Mouse (Mus musculus): Measurements from ENCODE around the gene Vmn1r76.

Gene Vmn1r76

DNA sequence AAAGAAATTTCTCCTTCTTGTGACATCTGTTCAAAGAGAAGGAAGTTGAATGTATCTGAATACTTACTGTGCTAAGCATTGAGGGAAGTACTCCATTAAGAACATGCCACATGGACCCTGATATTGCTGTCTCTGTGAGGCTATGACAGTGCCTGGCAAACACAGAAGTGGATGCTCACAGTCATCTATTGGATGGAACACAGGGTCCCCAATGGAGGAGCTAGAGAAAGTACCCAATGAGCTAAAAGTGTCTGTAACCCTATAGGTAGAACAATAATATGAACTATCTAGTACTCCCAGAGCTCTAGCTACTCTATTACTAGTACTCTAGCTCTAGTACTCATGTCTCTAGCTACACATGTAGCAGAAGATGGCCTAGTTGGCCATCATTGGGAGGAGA lies at the start of gene Vmn1r76:
Vmn1r76 (minus strand) TSS at position 101 of the 400 bp plus-strand sequence.
- no peak for DNase-seq (ENCODE audit: low spot score)

DNA sequence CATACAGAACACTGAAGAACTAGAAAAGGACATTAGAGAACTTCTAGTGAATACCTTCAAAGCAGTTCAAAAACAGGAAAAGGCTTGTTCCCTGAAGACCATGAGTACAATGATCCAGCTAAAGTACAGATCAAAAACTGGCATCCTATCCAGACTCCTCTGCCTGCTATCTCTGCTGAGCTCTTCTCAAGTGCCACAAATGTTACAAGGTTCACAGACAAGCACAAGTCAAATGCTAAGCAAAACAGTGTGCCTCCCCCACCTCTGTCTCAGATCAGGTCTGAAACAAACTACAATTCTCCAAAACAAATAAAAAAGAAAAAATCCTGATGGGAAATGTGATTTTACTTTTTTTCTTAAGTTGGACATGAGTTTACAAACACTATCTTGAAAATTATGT lies 34.6 kb upstream of the Vmn1r76 start:
- no peak for DNase-seq (ENCODE audit: low spot score)

DNA sequence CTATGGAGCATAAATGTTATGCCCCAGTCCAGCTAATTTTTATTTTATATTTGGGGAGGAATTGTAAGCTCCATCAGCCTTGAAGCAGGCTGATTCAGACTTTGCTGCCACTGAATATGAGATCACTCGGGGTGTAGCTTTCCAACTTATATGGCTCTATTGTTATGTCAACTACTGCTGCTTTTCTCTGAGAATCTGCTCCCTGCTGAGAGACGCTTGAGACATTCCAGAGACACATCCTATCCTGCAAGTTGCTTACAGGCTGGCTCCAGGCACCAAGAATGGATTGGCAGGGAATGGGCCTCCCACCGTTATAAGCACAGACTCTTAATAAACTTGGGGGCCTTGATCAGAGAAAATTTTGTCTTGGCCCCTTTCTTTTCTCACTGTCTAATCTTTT lies 10.0 kb upstream of the Vmn1r76 start:
- DNase-seq (ENCODE audit: low spot score) = no peak

DNA sequence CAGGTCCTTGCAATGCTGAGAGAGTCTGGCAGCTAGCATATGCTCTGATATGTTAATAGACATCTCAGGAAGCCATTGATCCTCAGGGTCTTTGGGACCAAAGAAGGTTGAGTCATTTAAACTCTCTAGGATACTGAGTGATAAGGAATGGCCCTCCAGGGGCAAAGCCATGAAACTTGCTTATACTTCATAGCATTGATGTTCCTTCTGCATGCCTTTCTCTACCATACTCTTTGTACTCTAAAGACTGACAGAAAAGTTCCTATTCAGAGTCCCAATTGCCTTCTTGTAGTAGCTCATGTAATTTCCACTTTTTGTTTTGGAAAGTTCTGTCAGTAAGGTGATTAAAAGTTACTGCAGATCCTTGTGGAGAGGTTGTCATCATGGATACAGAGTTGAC lies 63.7 kb downstream of the Vmn1r76 start, which contains the start of gene Vmn1r75:
Vmn1r75 (plus strand) TSS at position 301 of the 400 bp plus-strand sequence.
- no peak for DNase-seq (ENCODE audit: low spot score)

Measured in embryo, embryonic 10 days (tissue).